Mouse (Mus musculus) lung, postnatal 0 days (tissue): ENCODE measurements around the gene Tulp2.

Experiments
- CTCF ChIP-seq: IDR thresholded peaks from 2 replicates; pipeline ENCODE4 v1.5.1; 2016; ENCODE audit warnings: antibody characterized with exemption, mild to moderate bottlenecking
- EP300 ChIP-seq: IDR thresholded peaks from 2 replicates; pipeline ENCODE4 v1.6.1; 2016; ENCODE audit warnings: antibody characterized with exemption, mild to moderate bottlenecking, control low read depth

DNA sequence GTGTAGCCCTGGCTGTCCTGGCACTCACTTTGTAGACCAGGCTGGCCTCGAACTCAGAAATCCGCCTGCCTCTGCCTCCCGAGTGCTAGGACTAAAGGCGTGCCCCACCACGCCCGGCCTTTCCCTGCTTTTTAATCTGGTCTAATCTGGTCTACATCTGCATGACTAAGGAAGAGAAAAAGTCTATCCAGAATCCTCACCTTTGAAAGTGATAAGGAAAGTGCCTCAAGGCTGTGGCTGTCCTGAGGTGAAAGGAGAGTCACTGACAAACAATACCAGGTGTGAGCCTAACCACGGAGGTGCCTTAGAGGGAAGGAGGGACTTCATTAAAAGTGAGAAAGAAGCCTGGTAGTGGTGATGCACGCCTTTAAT lies 69.8 kb downstream of the Tulp2 start:
- TF ChIP-seq CTCF, result no peak
- no peak for TF ChIP-seq EP300
